Mouse (Mus musculus) bone marrow, adult 2 months (tissue): ENCODE data around the gene Pan3. TPM values are rescaled to one million over a fixed set of nuclear protein-coding genes. Genes with fewer than 3 reads are reported as not detected.

Source experiments
- H3K27ac ChIP-seq: fragments of 200-500 bp; 2 replicates; pipeline ENCODE4 v1.5.1; 2012; ENCODE audit warnings: low read depth, mild to moderate bottlenecking, control low read depth, inconsistent platforms, low read length; ENCODE audit not compliant: control insufficient read depth, poor library complexity, insufficient read depth
- H3K4me1 ChIP-seq: fragments of 200-500 bp; 2 replicates; pipeline ENCODE4 v1.6.1; 2011; ENCODE audit warnings: low read length; ENCODE audit not compliant: control insufficient read depth, insufficient read depth
- H3K4me3 ChIP-seq: fragments of 200-500 bp; replicated peaks from 2 replicates; pipeline ENCODE3; 2011; ENCODE audit warnings: mild to moderate bottlenecking, low read depth, low read length, control low read depth; ENCODE audit not compliant: control insufficient read depth
- CTCF ChIP-seq: fragments of 200-500 bp; IDR thresholded peaks from 2 replicates; pipeline ENCODE4 v1.5.1; 2011; ENCODE audit warnings: low read length, control low read depth; ENCODE audit not compliant: control insufficient read depth, insufficient read depth
- POLR2A ChIP-seq: fragments of 200-500 bp; IDR thresholded peaks from 2 replicates; pipeline ENCODE4 v1.6.1; 2011; ENCODE audit warnings: low read depth, mild to moderate bottlenecking, control low read depth, low read length, borderline replicate concordance; ENCODE audit not compliant: control insufficient read depth
- WGBS: fragments of 180-500 bp; shearing (Covaris S2); methylation state at CpG from one replicate; pipeline ENCODE4 v1.1.7; 2018; 5-methylcytosine and 5-hydroxymethylcytosine counted together
- polyA plus RNA-seq: library from polyadenylated mRNA; stranded (reverse); fragments of >200 nt; gene quantifications from 2 replicates; pipeline ENCODE4 v1.2.4, GENCODE M21; 2011; ENCODE audit warnings: low replicate concordance; ENCODE audit not compliant: missing spikeins, insufficient read depth, insufficient read length

Gene Pan3
- polyA plus RNA-seq, 1 experiment: 180 TPM

DNA sequence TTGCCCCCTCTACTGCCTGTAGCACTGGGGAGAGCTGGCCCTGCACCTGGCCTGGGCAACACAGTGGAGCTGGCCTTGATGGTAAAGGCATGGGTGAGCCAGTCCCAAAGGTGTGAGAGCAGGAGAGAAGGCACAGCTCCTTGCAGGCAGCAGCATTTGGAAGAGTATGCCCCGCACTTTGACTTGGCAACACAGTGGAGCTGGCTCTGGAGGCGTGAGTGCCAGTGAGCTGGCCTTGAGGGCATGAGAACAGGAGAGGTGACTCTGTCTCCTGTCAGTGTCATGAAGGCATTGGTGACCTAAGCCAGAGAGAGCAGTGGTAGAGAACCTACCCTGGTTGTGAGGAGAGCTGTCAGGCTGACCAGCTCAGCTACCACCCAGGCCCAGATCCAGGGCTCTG is 49.4 kb downstream of the Pan3 start:
- Histone ChIP-seq H3K4me3 (no peak overlapping the region), H3K27ac (no peak overlapping the region), H3K4me1 (peaks cover 3% of the 10 kb centered on the region)
- no peak for TF ChIP-seq CTCF
- no peak for TF ChIP-seq POLR2A
- 96% methylated on average over 2 of the region's 2 CpGs for WGBS

DNA sequence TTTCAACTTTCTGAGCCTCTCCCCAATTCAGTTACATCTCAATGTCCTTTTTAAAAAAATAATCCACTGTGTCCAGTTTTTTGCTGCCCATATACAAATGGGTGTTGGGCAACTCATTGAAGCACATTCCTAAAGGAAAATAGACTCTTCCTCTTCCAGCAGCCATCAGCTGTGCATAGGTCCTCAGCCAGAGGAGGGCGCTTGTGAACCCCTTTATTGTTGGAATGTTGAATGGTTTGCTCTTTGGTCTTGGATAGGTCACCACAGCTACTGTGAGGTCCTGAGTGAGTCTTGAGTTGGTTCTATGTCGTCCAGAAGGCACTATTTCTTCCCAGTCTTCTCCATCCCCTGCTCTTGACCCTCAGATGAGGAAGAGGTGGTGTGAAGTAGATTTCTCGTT is 54.2 kb downstream of the Pan3 start:
- H3K4me1 ChIP-seq: no peaks in the 10 kb centered on the region; the same call in none of the 2 replicates
- H3K27ac ChIP-seq: no peak overlapping the region
- 57% methylated on average over 3 of the region's 3 CpGs for WGBS
- H3K4me3 ChIP-seq: no peak overlapping the region
- no peak for TF ChIP-seq POLR2A
- TF ChIP-seq CTCF: peak; percentile 24; the same call in 1 of the 2 replicates

DNA sequence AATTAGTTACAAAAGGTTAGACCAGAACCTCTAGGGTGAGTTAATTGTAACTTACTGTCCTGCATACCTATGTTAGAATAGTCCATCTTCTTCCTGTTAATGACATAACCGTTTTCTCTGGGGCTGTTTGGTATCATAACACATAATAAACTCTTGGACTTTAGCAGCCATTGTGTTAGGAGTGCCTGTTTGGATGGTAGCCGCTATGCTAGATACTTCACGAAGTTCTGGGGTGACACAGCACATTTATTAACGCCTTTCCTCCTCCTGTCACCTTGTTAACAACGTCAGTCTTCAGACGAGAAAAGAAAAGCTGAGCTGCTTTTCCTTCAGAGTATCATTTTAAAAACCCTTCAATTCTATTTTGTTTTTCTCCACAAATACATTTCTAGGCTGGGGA is 59.3 kb downstream of the Pan3 start:
- TF ChIP-seq CTCF: no peak
- no peak for TF ChIP-seq POLR2A
- H3K4me3 ChIP-seq: no peak overlapping the region
- WGBS: 43% methylated on average over 6 of the region's 6 CpGs
- peaks cover 3% of the 10 kb centered on the region for H3K4me1 ChIP-seq
- H3K27ac ChIP-seq: no peak overlapping the region

DNA sequence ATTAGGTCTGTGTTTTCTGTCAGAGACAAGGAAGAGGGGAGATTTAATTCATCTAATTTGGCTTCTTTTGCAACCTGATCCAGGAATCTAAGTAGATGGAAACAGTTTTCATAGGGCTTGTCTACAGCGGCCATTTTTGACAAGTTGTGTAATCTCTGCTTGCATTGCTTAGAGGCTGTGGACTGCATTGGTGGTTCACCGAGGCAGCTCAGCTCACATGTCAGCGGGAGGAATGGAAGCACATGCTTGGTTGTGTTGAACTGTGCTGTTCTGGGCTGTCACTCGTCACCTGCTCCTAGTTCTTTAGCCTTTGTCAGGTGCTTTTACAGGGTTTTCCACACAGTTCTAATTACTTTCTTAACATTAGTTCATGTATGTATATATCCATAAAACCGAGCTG is 60.9 kb downstream of the Pan3 start:
- Histone ChIP-seq H3K27ac (no peak overlapping the region), H3K4me3 (no peak overlapping the region), H3K4me1 (peaks cover 5% of the 10 kb centered on the region)
- 72% methylated on average over 5 of the region's 5 CpGs for WGBS
- TF ChIP-seq POLR2A: no peak
- TF ChIP-seq CTCF: no peak

DNA sequence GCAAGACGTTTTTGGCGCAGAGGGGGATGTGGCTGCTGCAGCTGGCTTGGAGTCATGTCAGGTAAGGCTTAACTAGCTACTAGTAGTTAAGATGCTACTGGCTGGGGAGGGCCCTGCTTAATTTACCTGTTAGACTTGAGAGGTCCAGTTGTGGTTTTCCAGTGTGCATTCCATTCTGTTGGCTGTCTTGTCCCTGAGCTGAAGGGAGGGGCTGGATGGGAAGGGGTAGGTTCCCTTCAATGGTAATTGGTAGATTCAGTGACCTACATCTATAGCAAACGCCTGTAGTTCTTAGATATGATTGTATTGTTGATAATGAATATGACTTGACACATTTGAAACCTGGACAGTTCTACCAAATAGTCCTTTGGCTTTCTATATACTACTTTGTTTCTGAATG is 62.5 kb downstream of the Pan3 start:
- TF ChIP-seq CTCF (no peak), POLR2A (no peak)
- Histone ChIP-seq H3K4me3 (no peak overlapping the region), H3K27ac (no peak overlapping the region), H3K4me1 (peaks cover 6% of the 10 kb centered on the region)
- WGBS: 69% methylated on average over 3 of the region's 3 CpGs

DNA sequence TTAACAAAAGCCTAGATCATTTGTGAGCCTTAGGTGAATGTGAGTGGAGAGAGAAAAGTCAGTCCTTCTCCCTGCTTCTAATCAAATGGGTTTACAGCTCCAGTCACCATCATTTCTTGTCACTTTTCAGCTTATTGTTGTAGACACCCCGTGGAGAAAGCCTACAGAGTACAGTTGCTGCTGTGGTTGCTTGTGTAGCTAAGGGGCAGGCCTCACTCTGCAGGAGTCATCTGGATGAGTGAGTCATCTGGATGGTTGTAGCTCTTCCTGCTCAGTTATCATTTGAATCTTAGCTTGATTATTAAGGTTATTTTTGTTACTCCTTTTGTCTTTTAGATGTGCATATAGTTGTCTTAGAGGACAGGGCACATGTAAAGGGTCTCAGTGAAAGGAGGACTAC is 63.2 kb downstream of the Pan3 start:
- 14% methylated on average over 1 of the region's 1 CpGs for WGBS
- TF ChIP-seq CTCF: no peak
- TF ChIP-seq POLR2A: no peak
- Histone ChIP-seq H3K4me1 (peaks cover 6% of the 10 kb centered on the region), H3K27ac (no peak overlapping the region), H3K4me3 (no peak overlapping the region)

DNA sequence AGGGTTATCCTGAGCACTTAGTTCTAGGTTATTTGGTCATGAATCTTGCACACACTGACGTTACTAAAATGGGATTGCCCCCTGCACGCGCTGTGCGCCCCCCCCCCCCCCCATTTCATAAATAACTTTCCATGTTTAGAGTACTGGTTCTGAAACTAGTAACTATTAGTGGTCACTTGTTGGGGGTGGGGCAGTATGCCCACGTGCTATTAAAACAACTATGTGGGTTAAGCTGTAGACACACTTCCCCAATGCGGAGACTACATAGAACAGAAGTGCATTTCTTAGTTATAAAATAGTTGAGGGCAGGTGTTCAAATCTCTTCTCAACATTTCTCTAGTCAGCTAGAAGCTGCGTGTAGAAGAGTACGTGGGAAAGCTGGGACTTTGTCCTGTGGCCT is 63.7 kb downstream of the Pan3 start:
- no peak overlapping the region for H3K4me3 ChIP-seq
- 65% methylated on average over 8 of the region's 8 CpGs for WGBS
- H3K27ac ChIP-seq: no peak overlapping the region
- no peak for TF ChIP-seq POLR2A
- no peak for TF ChIP-seq CTCF
- peaks cover 6% of the 10 kb centered on the region for H3K4me1 ChIP-seq

DNA sequence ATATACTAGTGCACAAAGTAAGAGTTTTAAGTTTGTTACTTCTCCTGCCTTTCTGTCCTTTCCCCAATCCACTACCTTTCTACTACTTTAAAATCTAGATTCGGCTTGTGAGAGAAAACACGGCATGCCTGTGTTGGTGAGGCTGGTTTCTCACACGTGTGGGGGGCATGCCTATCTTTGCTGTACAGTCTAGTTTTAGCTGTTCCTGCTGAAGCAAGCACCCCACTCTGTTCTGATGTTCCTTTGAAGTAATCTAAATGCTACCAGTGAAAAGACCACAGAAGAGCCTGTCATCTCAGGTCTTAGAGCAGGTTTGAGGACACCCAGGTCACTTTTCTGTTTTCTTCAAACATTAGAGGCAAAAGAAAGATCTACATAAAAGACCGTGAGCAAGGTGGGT is 64.4 kb downstream of the Pan3 start:
- TF ChIP-seq CTCF (no peak), POLR2A (no peak)
- peaks cover 6% of the 10 kb centered on the region for H3K4me1 ChIP-seq
- no peak overlapping the region; the same call in 1 of the 2 replicates for H3K27ac ChIP-seq
- 57% methylated on average over 4 of the region's 4 CpGs for WGBS
- no peak overlapping the region for H3K4me3 ChIP-seq

DNA sequence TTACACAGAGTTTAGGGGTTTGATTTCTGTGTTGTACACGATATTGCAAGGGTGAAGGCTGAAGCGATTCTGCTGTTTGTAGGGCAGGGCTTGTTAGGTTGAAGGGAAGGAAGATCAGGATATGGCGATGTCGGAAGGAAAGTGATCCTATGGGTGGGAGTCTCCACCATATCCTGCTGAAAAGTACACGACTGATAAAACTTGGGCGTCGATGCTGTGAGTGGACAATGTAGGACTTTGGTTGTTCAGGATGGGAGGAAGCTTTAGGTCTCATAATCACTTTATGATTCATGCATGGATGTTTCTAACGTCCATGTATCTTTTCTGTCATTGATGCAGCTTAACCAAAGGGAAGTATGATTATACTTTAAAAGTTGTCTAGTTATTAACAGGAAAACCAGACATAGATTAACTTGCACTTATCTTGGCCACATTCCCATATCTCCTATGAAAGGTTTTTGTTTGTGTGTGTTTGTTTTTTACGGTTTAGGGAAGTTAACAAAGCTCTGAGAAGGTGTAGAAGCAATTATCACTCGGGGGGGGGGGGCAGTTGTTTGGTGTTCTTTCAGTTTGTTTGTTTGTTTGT is 64.9 kb downstream of the Pan3 start:
- H3K4me3 ChIP-seq: no peak overlapping the region
- no peak overlapping the region for H3K27ac ChIP-seq
- peaks cover 6% of the 10 kb centered on the region for H3K4me1 ChIP-seq
- 61% methylated on average over 10 of the region's 10 CpGs for WGBS
- TF ChIP-seq CTCF: no peak
- TF ChIP-seq POLR2A: no peak
